Mouse (Mus musculus): ENCODE measurements around the gene Arid4b. TPM values are rescaled to one million over a fixed set of nuclear protein-coding genes. Genes with fewer than 3 reads are reported as not detected.
A peak's percentile ranks its signal among the peaks of the same experiment; 100 is the strongest.
"Not testable (repeated sequence)": the region's sequence is repeated elsewhere in the genome, so short reads cannot be mapped to it uniquely, and the experiment has no call there.

The Arid4b gene
- 73.8 and 82.4 TPM in 2 replicates for polyA plus RNA-seq (2014; fragmentation: Nextera tagmentation; extraction: Ambion mirVana)

GRCm38 (mm10) chr13:14063013-14063941 is at the start of gene Arid4b, which contains the start of gene Ggps1:
Arid4b (plus strand) TSS chr13:14063232.
Ggps1 (minus strand) TSS chr13:14063488.
- H3K9ac ChIP-seq (replicated peaks; ENCODE audit: low read length), result peak within 1 kb of the TSS; percentile 98
- DNase-seq (peak; percentile 97), ATAC-seq (ENCODE audit: low FRiP score, low TSS enrichment) (peak; percentile 97)
- H3K4me1 ChIP-seq (ENCODE audit: control insufficient read depth, insufficient read depth, low read length), result peaks cover 25% of the 10 kb centered on the region
- no peaks in the 10 kb centered on the region for H3K27me3 ChIP-seq (ENCODE audit: control insufficient read depth, insufficient read depth, low read length)
- peak within 1 kb of the TSS; percentile 99 for H3K4me3 ChIP-seq (replicated peaks; ENCODE audit: low read depth, low read length)
- under 1% methylated on average over 62 of the region's 64 CpGs for WGBS
- 0 out of 2 replicates have a peak, but pooled peaks cover 13% of the 10 kb centered on the region for H3K36me3 ChIP-seq (ENCODE audit: control insufficient read depth, insufficient read depth, low read length)
- no peaks in the 10 kb centered on the region for H3K9me3 ChIP-seq (ENCODE audit: control insufficient read depth, low read length)
- peak within 1 kb of the TSS; percentile 78 for H3K4me2 ChIP-seq (ENCODE audit: low read length)
- peak within 1 kb of the TSS; percentile 97 for H3K27ac ChIP-seq (replicated peaks; ENCODE audit: low read depth, low read length)

GRCm38 (mm10) chr13:14014001-14014400 is 49.0 kb upstream of the Arid4b start:
- Histone ChIP-seq H3K36me3 (ENCODE audit: control insufficient read depth, insufficient read depth, low read length) (peaks cover 70% of the 10 kb centered on the region), H3K9me3 (ENCODE audit: control insufficient read depth, low read length) (no peaks in the 10 kb centered on the region), H3K9ac (replicated peaks; ENCODE audit: low read length) (no peak overlapping the region), H3K4me1 (ENCODE audit: control insufficient read depth, insufficient read depth, low read length) (no peaks in the 10 kb centered on the region), H3K27me3 (ENCODE audit: control insufficient read depth, insufficient read depth, low read length) (no peaks in the 10 kb centered on the region), H3K4me3 (replicated peaks; ENCODE audit: low read depth, low read length) (no peak overlapping the region), H3K27ac (replicated peaks; ENCODE audit: low read depth, low read length) (no peak overlapping the region), H3K4me2 (ENCODE audit: low read length) (no peak overlapping the region)
- no peak for ATAC-seq (ENCODE audit: low FRiP score, low TSS enrichment)
- no peak for DNase-seq
- WGBS, result 96% methylated on average over 2 of the region's 2 CpGs

GRCm38 (mm10) chr13:14014540-14014939 is 48.5 kb upstream of the Arid4b start:
- H3K9ac ChIP-seq (replicated peaks; ENCODE audit: low read length), result no peak overlapping the region
- H3K4me2 ChIP-seq (ENCODE audit: low read length), result no peak overlapping the region
- peaks cover 69% of the 10 kb centered on the region for H3K36me3 ChIP-seq (ENCODE audit: control insufficient read depth, insufficient read depth, low read length)
- WGBS, result 93% methylated on average over 4 of the region's 4 CpGs
- no peak overlapping the region for H3K27ac ChIP-seq (replicated peaks; ENCODE audit: low read depth, low read length)
- no peaks in the 10 kb centered on the region for H3K4me1 ChIP-seq (ENCODE audit: control insufficient read depth, insufficient read depth, low read length)
- no peaks in the 10 kb centered on the region for H3K9me3 ChIP-seq (ENCODE audit: control insufficient read depth, low read length)
- H3K4me3 ChIP-seq (replicated peaks; ENCODE audit: low read depth, low read length), result no peak overlapping the region
- H3K27me3 ChIP-seq (ENCODE audit: control insufficient read depth, insufficient read depth, low read length), result no peaks in the 10 kb centered on the region
- ATAC-seq (ENCODE audit: low FRiP score, low TSS enrichment) (no peak), DNase-seq (no peak)

GRCm38 (mm10) chr13:14015609-14016008 is 47.4 kb upstream of the Arid4b start:
- H3K36me3 ChIP-seq (ENCODE audit: control insufficient read depth, insufficient read depth, low read length), result peaks cover 68% of the 10 kb centered on the region
- H3K4me1 ChIP-seq (ENCODE audit: control insufficient read depth, insufficient read depth, low read length), result no peaks in the 10 kb centered on the region
- H3K4me3 ChIP-seq (replicated peaks; ENCODE audit: low read depth, low read length), result no peak overlapping the region
- H3K27me3 ChIP-seq (ENCODE audit: control insufficient read depth, insufficient read depth, low read length), result no peaks in the 10 kb centered on the region
- H3K27ac ChIP-seq (replicated peaks; ENCODE audit: low read depth, low read length), result no peak overlapping the region
- no peak overlapping the region for H3K4me2 ChIP-seq (ENCODE audit: low read length)
- no peaks in the 10 kb centered on the region for H3K9me3 ChIP-seq (ENCODE audit: control insufficient read depth, low read length)
- H3K9ac ChIP-seq (replicated peaks; ENCODE audit: low read length), result no peak overlapping the region
- 96% methylated on average over 6 of the region's 6 CpGs for WGBS
- ATAC-seq (ENCODE audit: low FRiP score, low TSS enrichment) (no peak), DNase-seq (no peak)

- H3K27me3 ChIP-seq (ENCODE audit: control insufficient read depth, insufficient read depth, low read length), result no peaks in the 10 kb centered on the region
- H3K27ac ChIP-seq (replicated peaks; ENCODE audit: low read depth, low read length), result no peak overlapping the region
- no peak overlapping the region for H3K4me2 ChIP-seq (ENCODE audit: low read length)
- DNase-seq (no peak), ATAC-seq (ENCODE audit: low FRiP score, low TSS enrichment) (no peak)
- H3K4me3 ChIP-seq (replicated peaks; ENCODE audit: low read depth, low read length), result no peak overlapping the region
- H3K4me1 ChIP-seq (ENCODE audit: control insufficient read depth, insufficient read depth, low read length), result no peaks in the 10 kb centered on the region
- H3K9ac ChIP-seq (replicated peaks; ENCODE audit: low read length), result no peak overlapping the region
- peaks cover 50% of the 10 kb centered on the region for H3K36me3 ChIP-seq (ENCODE audit: control insufficient read depth, insufficient read depth, low read length)
- no peaks in the 10 kb centered on the region for H3K9me3 ChIP-seq (ENCODE audit: control insufficient read depth, low read length)
Observed at GRCm38 (mm10) chr13:14018283-14018682, 44.7 kb upstream of the Arid4b start.

- 96% methylated on average over 3 of the region's 3 CpGs for WGBS
- H3K4me3 ChIP-seq (replicated peaks; ENCODE audit: low read depth, low read length), result no peak overlapping the region
- H3K4me1 ChIP-seq (ENCODE audit: control insufficient read depth, insufficient read depth, low read length), result no peaks in the 10 kb centered on the region
- no peak overlapping the region for H3K27ac ChIP-seq (replicated peaks; ENCODE audit: low read depth, low read length)
- H3K9me3 ChIP-seq (ENCODE audit: control insufficient read depth, low read length), result no peaks in the 10 kb centered on the region
- H3K9ac ChIP-seq (replicated peaks; ENCODE audit: low read length), result no peak overlapping the region
- H3K36me3 ChIP-seq (ENCODE audit: control insufficient read depth, insufficient read depth, low read length), result peaks cover 45% of the 10 kb centered on the region
- no peaks in the 10 kb centered on the region for H3K27me3 ChIP-seq (ENCODE audit: control insufficient read depth, insufficient read depth, low read length)
- no peak overlapping the region for H3K4me2 ChIP-seq (ENCODE audit: low read length)
- DNase-seq (no peak), ATAC-seq (ENCODE audit: low FRiP score, low TSS enrichment) (no peak)
Observed at GRCm38 (mm10) chr13:14018852-14019251, 44.2 kb upstream of the Arid4b start.

- H3K4me3 ChIP-seq (replicated peaks; ENCODE audit: low read depth, low read length); H3K9me3 ChIP-seq (ENCODE audit: control insufficient read depth, low read length); H3K27ac ChIP-seq (replicated peaks; ENCODE audit: low read depth, low read length); ATAC-seq (ENCODE audit: low FRiP score, low TSS enrichment); H3K4me1 ChIP-seq (ENCODE audit: control insufficient read depth, insufficient read depth, low read length); H3K4me2 ChIP-seq (ENCODE audit: low read length); H3K27me3 ChIP-seq (ENCODE audit: control insufficient read depth, insufficient read depth, low read length); DNase-seq; H3K9ac ChIP-seq (replicated peaks; ENCODE audit: low read length): not testable (repeated sequence)
- 84% methylated on average over 11 of the region's 12 CpGs for WGBS
- peaks cover 43% of the 10 kb centered on the region for H3K36me3 ChIP-seq (ENCODE audit: control insufficient read depth, insufficient read depth, low read length)
Observed at GRCm38 (mm10) chr13:14021417-14021816, 41.6 kb upstream of the Arid4b start.

GRCm38 (mm10) chr13:14025554-14025953 is 37.5 kb upstream of the Arid4b start:
- Histone ChIP-seq H3K27ac (replicated peaks; ENCODE audit: low read depth, low read length) (no peak overlapping the region), H3K36me3 (ENCODE audit: control insufficient read depth, insufficient read depth, low read length) (peaks cover 40% of the 10 kb centered on the region), H3K9me3 (ENCODE audit: control insufficient read depth, low read length) (no peaks in the 10 kb centered on the region), H3K4me3 (replicated peaks; ENCODE audit: low read depth, low read length) (no peak overlapping the region), H3K9ac (replicated peaks; ENCODE audit: low read length) (no peak overlapping the region), H3K4me1 (ENCODE audit: control insufficient read depth, insufficient read depth, low read length) (no peaks in the 10 kb centered on the region), H3K27me3 (ENCODE audit: control insufficient read depth, insufficient read depth, low read length) (no peaks in the 10 kb centered on the region), H3K4me2 (ENCODE audit: low read length) (no peak overlapping the region)
- DNase-seq (no peak), ATAC-seq (ENCODE audit: low FRiP score, low TSS enrichment) (no peak)
- WGBS, result 92% methylated on average over 6 of the region's 6 CpGs

All from midbrain, embryonic 14.5 days (tissue).